ENCODE assay signal across 8 mouse cellular contexts in genomic region chr17:75128337-75128935, GRCm38 (mm10).
DNase-seq lines count a peak whose midpoint lies in the region; TF ChIP-seq lines count a peak whose summit lies in the region.

No protein-coding gene starts in this region.

- no peak overlapping the region for H3K4me3 ChIP-seq in cerebellum, adult 2 months (replicated peaks; ENCODE audit: insufficient read depth, low read depth, low read length)

- TF ChIP-seq POLR2A in cerebellum, adult 2 months (IDR thresholded peaks at IDR 0.05; ENCODE audit: borderline replicate concordance, insufficient read depth, low read length), result no peak

- WGBS in cerebellum, adult 2 months, result 61% methylated on average over 8 of the region's 8 CpGs

- no peak overlapping the region for H3K27ac ChIP-seq in cerebellum, adult 2 months (ENCODE audit: insufficient read depth, low read length)

- H3K27me3 ChIP-seq in splenic B cell, adult 2 months (ENCODE audit: control insufficient read depth, insufficient read depth, low read length, poor library complexity, severe bottlenecking), result no peaks in the 10 kb centered on the region
- H3K27me3 ChIP-seq in cerebellum, adult 2 months (ENCODE audit: control insufficient read depth, insufficient read depth, low read length), result no peaks in the 10 kb centered on the region

- intact Hi-C loops in left cerebral cortex, postnatal 4 days (cut with DNase I), result no loop called here

- DNase-seq in left cerebral cortex, postnatal 4 days, result peak; percentile 6
- DNase-seq in left cerebral cortex, adult 11 months (ENCODE audit: low spot score), result no peak
- DNase-seq in NIH3T3 (ENCODE audit: low read depth), result peak; percentile 36
- peak; percentile 70 for DNase-seq in gastrocnemius, adult 18-20 months (ENCODE audit: low spot score)
- DNase-seq in kidney, postnatal 36 days, result peak; percentile 41 to 52
- DNase-seq in splenic B cell, adult 2 months (ENCODE audit: low read depth, low spot score), result peak; percentile 19
- no peak for DNase-seq in frontal cortex, postnatal 25 days (ENCODE audit: low spot score in 2 of 2)
- DNase-seq in cerebellum, adult 2 months, result no peak

- no peaks in the 10 kb centered on the region for H3K4me1 ChIP-seq in cerebellum, adult 2 months (ENCODE audit: control insufficient read depth, insufficient read depth, low read length)

- TF ChIP-seq CTCF in cerebellum, adult 2 months (IDR thresholded peaks at IDR 0.05; ENCODE audit: borderline replicate concordance, insufficient read depth, low read depth, low read length), result no peak

- H3K36me3 ChIP-seq in splenic B cell, adult 2 months (ENCODE audit: control insufficient read depth, insufficient read depth, low read length, poor library complexity, severe bottlenecking), result no peaks in the 10 kb centered on the region

Comparison
In these comparisons a context has a peak if more than half of its experiments do, and no peak if none do; other contexts are left out.
1. DNase-seq: peak in left cerebral cortex, postnatal 4 days (single experiment), NIH3T3 (single experiment), gastrocnemius, adult 18-20 months (single experiment), kidney, postnatal 36 days (2 of 2) and splenic B cell, adult 2 months (single experiment); none in left cerebral cortex, adult 11 months (single experiment), frontal cortex, postnatal 25 days (0 of 2) and cerebellum, adult 2 months (0 of 2).